Mouse (Mus musculus): Measurements from ENCODE around the gene Tmem139.

- TF ChIP-seq POLR2A (IDR thresholded peaks at IDR 0.05; ENCODE audit: extremely low read depth, insufficient read depth, low read length) (no peak), CTCF (IDR thresholded peaks at IDR 0.05; ENCODE audit: extremely low read depth, insufficient read depth, low read length) (no peak)
Measured at GRCm38 (mm10) chr6:42299362-42299761, 37.6 kb downstream of the Tmem139 start.
